Mouse (Mus musculus): Measurements from ENCODE around the gene Cyp3a11. TPM values are rescaled to one million over a fixed set of nuclear protein-coding genes. Genes with fewer than 3 reads are reported as not detected.
"Not testable (repeated sequence)": the region's sequence is repeated elsewhere in the genome, so short reads cannot be mapped to it uniquely, and the experiment has no call there.

The Cyp3a11 gene
- polyA plus RNA-seq (2014; fragmentation: Nextera tagmentation; extraction: Ambion mirVana) = not detected in 2 replicates

DNA sequence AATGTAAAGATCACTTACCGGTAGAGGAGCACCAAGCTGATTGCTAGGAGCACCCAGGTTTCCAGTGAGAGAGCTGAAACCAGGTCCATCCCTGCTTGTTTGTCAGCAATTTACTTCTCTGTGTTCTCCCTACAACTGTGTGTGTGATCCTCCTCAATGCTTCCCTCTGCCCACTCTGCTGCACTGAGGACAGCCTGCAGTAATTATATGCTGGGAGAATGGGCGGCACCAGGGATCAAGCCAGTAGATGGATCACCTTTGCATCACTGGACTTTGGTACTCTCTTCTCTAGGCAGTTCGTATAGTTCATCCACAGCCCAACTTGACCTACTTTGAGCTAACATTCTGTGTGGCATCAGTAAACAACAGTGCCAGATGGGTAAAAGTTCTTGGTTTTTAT lies at the start of gene Cyp3a11:
TSS of gene Cyp3a11 (minus strand) at position 277 of the 400 bp plus-strand sequence.
- WGBS = 73% methylated on average over 3 of the region's 3 CpGs

DNA sequence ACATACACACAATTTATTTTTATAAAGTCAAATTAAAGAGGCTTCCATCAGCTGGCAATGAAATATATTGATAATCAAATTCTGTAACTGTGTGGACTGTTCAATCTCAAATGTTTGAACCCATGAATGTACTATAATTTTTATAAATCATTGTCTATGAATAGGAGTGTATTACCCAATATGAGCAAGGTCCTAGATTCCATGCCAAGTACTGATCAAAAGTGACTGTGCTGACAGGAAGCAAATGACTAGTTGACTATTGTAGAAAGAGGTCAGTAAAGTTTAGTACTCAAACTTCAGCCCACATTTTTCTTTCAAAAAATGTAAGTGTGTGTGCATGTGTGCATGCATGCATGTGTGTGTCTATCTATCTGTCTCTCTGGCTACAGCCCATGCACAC lies 33.1 kb upstream of the Cyp3a11 start:
- Histone ChIP-seq H3K4me2 (ENCODE audit: low read depth, low read length) (no peak overlapping the region), H3K4me1 (ENCODE audit: control insufficient read depth, insufficient read depth, low read length) (no peaks in the 10 kb centered on the region), H3K27me3 (replicated peaks; ENCODE audit: control insufficient read depth, insufficient read depth, low read length) (no peaks in the 10 kb centered on the region), H3K9me3 (ENCODE audit: control insufficient read depth, low read length) (peaks cover 24% of the 10 kb centered on the region), H3K4me3 (ENCODE audit: low read depth, low read length) (no peak overlapping the region), H3K9ac (ENCODE audit: low read depth, low read length) (no peak overlapping the region), H3K36me3 (ENCODE audit: control insufficient read depth, insufficient read depth, low read length) (no peaks in the 10 kb centered on the region), H3K27ac (replicated peaks; ENCODE audit: low read depth, low read length) (no peak overlapping the region)
- DNase-seq (ENCODE audit: low spot score) = no peak
- no peak for ATAC-seq (ENCODE audit: low read depth)

More for the DNA sequence above, at the start of gene Cyp3a11:
- DNase-seq (ENCODE audit: low spot score) (no peak), ATAC-seq (ENCODE audit: low read depth) (no peak)
- Histone ChIP-seq H3K27ac (replicated peaks; ENCODE audit: low read depth, low read length) (no peak within 1 kb of the TSS), H3K27me3 (replicated peaks; ENCODE audit: control insufficient read depth, insufficient read depth, low read length) (no peaks in the 10 kb centered on the region), H3K4me2 (ENCODE audit: low read depth, low read length) (no peak within 1 kb of the TSS), H3K4me1 (ENCODE audit: control insufficient read depth, insufficient read depth, low read length) (no peaks in the 10 kb centered on the region), H3K36me3 (ENCODE audit: control insufficient read depth, insufficient read depth, low read length) (no peaks in the 10 kb centered on the region), H3K9me3 (ENCODE audit: control insufficient read depth, low read length) (peaks cover 22% of the 10 kb centered on the region), H3K9ac (ENCODE audit: low read depth, low read length) (no peak within 1 kb of the TSS), H3K4me3 (ENCODE audit: low read depth, low read length) (no peak within 1 kb of the TSS)

DNA sequence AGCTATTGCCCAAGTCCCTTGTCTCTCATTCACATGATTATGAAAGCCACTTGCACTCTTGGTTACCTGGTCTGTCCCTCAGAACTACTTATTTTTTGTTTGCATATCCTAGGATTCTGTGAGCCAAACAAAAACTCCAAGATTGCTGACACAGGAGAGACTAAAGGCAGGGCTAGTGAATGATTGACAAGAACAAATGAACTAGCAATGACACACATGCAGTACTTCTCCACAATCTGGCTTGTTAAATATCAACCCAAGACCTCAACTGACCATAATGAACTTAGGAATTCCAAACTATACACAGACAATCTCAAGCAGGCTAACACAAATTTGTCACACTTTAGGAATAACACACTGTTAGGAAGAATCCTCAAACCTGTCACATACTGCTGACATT lies 32.0 kb upstream of the Cyp3a11 start:
- H3K9me3 ChIP-seq (ENCODE audit: control insufficient read depth, low read length) = peaks cover 21% of the 10 kb centered on the region
- H3K9ac ChIP-seq (ENCODE audit: low read depth, low read length) = no peak overlapping the region
- no peaks in the 10 kb centered on the region for H3K27me3 ChIP-seq (replicated peaks; ENCODE audit: control insufficient read depth, insufficient read depth, low read length)
- no peaks in the 10 kb centered on the region for H3K36me3 ChIP-seq (ENCODE audit: control insufficient read depth, insufficient read depth, low read length)
- no peak for DNase-seq (ENCODE audit: low spot score)
- H3K4me2 ChIP-seq (ENCODE audit: low read depth, low read length) = no peak overlapping the region
- no peak overlapping the region for H3K27ac ChIP-seq (replicated peaks; ENCODE audit: low read depth, low read length)
- no peaks in the 10 kb centered on the region for H3K4me1 ChIP-seq (ENCODE audit: control insufficient read depth, insufficient read depth, low read length)
- no peak overlapping the region for H3K4me3 ChIP-seq (ENCODE audit: low read depth, low read length)
- ATAC-seq (ENCODE audit: low read depth) = no peak

DNA sequence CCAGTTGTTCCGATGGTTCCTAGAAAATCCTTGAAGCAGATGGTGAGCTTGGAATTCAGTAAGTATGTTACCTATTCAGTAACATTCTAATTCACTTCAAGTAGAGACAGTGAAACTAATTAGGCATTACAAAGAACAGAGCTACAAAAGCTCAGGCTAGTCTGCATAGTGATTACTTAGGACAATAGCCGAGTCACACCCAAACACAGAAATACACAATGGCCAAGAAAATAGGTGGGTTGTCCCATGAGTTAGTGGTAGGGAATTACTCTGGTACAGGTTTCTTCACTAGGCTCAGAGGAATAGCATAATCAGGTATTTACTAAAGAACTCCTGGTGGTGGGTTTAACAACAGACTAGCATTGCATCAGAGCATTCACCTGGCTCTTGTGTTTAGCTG lies 27.2 kb upstream of the Cyp3a11 start:
- WGBS = 87% methylated on average over 2 of the region's 2 CpGs
- not testable (repeated sequence) for H3K4me1 ChIP-seq (ENCODE audit: control insufficient read depth, insufficient read depth, low read length); DNase-seq (ENCODE audit: low spot score); H3K36me3 ChIP-seq (ENCODE audit: control insufficient read depth, insufficient read depth, low read length); H3K27me3 ChIP-seq (replicated peaks; ENCODE audit: control insufficient read depth, insufficient read depth, low read length); H3K9ac ChIP-seq (ENCODE audit: low read depth, low read length); H3K4me3 ChIP-seq (ENCODE audit: low read depth, low read length); H3K4me2 ChIP-seq (ENCODE audit: low read depth, low read length); ATAC-seq (ENCODE audit: low read depth); H3K27ac ChIP-seq (replicated peaks; ENCODE audit: low read depth, low read length)
- peaks cover 14% of the 10 kb centered on the region; the same call in 1 of the 2 replicates for H3K9me3 ChIP-seq (ENCODE audit: control insufficient read depth, low read length)

DNA sequence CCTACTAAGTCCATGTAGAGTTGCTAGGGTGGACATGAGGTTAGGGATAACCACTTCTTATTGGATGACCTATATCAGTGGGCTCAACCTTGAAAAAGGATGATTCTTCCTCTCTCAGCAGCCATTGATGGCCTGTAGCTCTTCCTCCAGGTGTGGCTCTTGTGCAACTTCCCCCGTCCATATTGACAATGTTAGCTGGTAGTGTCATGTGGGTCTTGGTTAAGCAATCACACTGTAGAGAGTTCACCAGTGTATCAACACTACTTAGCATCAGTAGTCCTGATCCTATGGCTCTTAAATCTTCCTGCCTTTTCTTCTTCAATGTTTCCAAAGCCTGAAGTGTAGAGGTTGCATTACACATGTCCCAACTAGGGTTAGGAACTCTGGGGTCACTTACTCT lies 24.8 kb upstream of the Cyp3a11 start:
- Histone ChIP-seq H3K4me2 (ENCODE audit: low read depth, low read length) (no peak overlapping the region), H3K27me3 (replicated peaks; ENCODE audit: control insufficient read depth, insufficient read depth, low read length) (no peaks in the 10 kb centered on the region), H3K9me3 (ENCODE audit: control insufficient read depth, low read length) (peaks cover 18% of the 10 kb centered on the region; the same call in 1 of the 2 replicates), H3K4me3 (ENCODE audit: low read depth, low read length) (no peak overlapping the region), H3K4me1 (ENCODE audit: control insufficient read depth, insufficient read depth, low read length) (no peaks in the 10 kb centered on the region), H3K9ac (ENCODE audit: low read depth, low read length) (no peak overlapping the region), H3K36me3 (ENCODE audit: control insufficient read depth, insufficient read depth, low read length) (no peaks in the 10 kb centered on the region), H3K27ac (replicated peaks; ENCODE audit: low read depth, low read length) (no peak overlapping the region)
- 79% methylated on average over 1 of the region's 1 CpGs for WGBS
- no peak for ATAC-seq (ENCODE audit: low read depth)
- no peak for DNase-seq (ENCODE audit: low spot score)

DNA sequence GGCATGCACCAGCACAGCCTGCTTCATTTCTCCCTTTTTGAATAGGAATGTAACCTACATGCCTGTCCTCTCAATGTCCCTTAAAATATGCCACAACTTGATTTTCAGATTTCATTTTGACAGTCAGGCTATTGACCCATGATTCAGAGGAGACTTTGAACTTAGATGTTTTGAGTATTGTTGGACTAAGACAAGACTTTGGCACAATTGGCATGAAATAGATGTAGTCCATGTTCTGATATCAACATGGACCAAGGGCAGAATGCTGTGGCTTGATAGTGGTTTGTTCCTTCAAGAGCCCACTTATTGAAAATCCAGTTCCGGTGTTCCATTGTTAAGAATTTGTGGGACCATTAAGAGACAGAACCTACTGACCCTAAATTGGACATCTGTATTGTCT lies 23.6 kb upstream of the Cyp3a11 start:
- WGBS = 100% methylated on average over 1 of the region's 1 CpGs

DNA sequence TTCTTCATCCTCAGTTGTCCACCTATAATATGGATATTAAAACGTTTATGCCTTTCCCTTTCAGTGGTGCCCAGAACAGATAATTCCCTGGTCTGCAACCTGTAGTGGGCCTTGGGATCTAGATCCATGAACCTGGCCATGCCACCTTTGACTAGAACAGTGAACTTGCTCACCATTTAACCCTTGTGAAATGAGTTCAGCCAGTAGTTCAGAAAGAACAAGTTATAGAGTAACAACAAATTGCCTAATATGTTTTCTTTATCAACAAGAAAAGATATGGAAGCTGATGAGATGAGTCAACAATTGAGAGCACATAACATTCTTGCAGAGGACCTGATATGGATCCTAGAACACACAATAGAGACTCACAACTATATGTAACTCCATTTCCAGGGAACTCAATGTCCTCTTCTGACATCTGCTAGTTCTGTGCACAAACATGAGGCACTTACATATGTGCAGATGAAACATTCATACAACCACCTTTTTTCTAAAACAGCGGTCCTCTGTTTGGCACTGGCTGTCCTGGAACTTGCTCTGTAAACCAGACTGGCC lies 20.7 kb upstream of the Cyp3a11 start:
- Histone ChIP-seq H3K4me2 (ENCODE audit: low read depth, low read length) (no peak overlapping the region), H3K36me3 (ENCODE audit: control insufficient read depth, insufficient read depth, low read length) (no peaks in the 10 kb centered on the region), H3K4me3 (ENCODE audit: low read depth, low read length) (no peak overlapping the region), H3K27me3 (replicated peaks; ENCODE audit: control insufficient read depth, insufficient read depth, low read length) (no peaks in the 10 kb centered on the region), H3K27ac (replicated peaks; ENCODE audit: low read depth, low read length) (no peak overlapping the region), H3K4me1 (ENCODE audit: control insufficient read depth, insufficient read depth, low read length) (no peaks in the 10 kb centered on the region), H3K9me3 (ENCODE audit: control insufficient read depth, low read length) (peaks cover 16% of the 10 kb centered on the region; the same call in 1 of the 2 replicates), H3K9ac (ENCODE audit: low read depth, low read length) (no peak overlapping the region)
- no peak for DNase-seq (ENCODE audit: low spot score)
- no peak for ATAC-seq (ENCODE audit: low read depth)
- WGBS = 56% methylated on average over 2 of the region's 2 CpGs

More for the DNA sequence above, 23.6 kb upstream of the Cyp3a11 start:
- Histone ChIP-seq H3K4me3 (ENCODE audit: low read depth, low read length) (no peak overlapping the region), H3K9ac (ENCODE audit: low read depth, low read length) (no peak overlapping the region), H3K9me3 (ENCODE audit: control insufficient read depth, low read length) (peaks cover 18% of the 10 kb centered on the region; the same call in 1 of the 2 replicates), H3K36me3 (ENCODE audit: control insufficient read depth, insufficient read depth, low read length) (no peaks in the 10 kb centered on the region), H3K4me2 (ENCODE audit: low read depth, low read length) (no peak overlapping the region), H3K27me3 (replicated peaks; ENCODE audit: control insufficient read depth, insufficient read depth, low read length) (no peaks in the 10 kb centered on the region), H3K4me1 (ENCODE audit: control insufficient read depth, insufficient read depth, low read length) (no peaks in the 10 kb centered on the region), H3K27ac (replicated peaks; ENCODE audit: low read depth, low read length) (no peak overlapping the region)
- DNase-seq (ENCODE audit: low spot score) (no peak), ATAC-seq (ENCODE audit: low read depth) (no peak)

DNA sequence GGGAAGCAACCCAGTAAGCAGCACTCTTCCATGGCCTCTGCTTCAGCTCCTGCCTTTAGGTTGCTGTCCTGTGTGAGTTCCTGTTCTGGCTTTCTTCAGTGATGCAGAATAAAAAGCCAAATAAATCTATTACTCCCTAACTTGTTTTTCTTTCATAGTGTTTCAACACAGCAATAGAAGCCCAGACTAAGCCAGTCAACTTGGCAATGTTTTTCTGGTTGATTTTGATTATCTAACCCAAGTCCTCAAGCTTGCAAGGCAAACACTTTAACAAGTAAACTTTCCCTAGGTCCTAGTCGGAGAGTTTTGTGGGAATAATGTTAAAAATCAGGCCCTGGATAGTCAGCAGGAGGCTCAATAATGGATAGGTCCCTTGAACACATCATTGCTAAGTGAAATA lies 17.5 kb upstream of the Cyp3a11 start:
- Histone ChIP-seq H3K9me3 (ENCODE audit: control insufficient read depth, low read length) (0 out of 2 replicates have a peak, but pooled peaks cover 12% of the 10 kb centered on the region), H3K27me3 (replicated peaks; ENCODE audit: control insufficient read depth, insufficient read depth, low read length) (no peaks in the 10 kb centered on the region), H3K36me3 (ENCODE audit: control insufficient read depth, insufficient read depth, low read length) (no peaks in the 10 kb centered on the region), H3K27ac (replicated peaks; ENCODE audit: low read depth, low read length) (no peak overlapping the region), H3K9ac (ENCODE audit: low read depth, low read length) (no peak overlapping the region), H3K4me2 (ENCODE audit: low read depth, low read length) (no peak overlapping the region), H3K4me3 (ENCODE audit: low read depth, low read length) (no peak overlapping the region), H3K4me1 (ENCODE audit: control insufficient read depth, insufficient read depth, low read length) (no peaks in the 10 kb centered on the region)
- WGBS = 73% methylated on average over 1 of the region's 1 CpGs
- ATAC-seq (ENCODE audit: low read depth) (no peak), DNase-seq (ENCODE audit: low spot score) (no peak)

DNA sequence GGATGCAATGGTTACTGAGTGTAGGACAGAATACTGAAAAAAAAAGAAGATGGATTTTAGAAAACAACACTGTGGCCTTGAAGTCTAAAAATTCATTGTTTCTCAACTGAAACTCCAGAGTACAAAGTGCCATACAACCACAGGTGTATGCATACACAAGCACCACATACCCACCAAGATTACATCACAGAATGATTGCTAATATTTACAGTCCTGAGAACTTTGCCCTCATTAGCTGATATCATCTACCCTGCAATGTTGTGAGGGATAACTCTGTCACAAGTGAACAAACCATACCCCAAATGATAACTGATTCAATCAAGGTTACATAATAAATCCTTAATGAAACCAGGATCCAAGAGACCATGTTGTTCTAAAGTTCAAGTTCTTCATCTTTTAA lies 1.4 kb upstream of the Cyp3a11 start:
- DNase-seq (ENCODE audit: low spot score) = no peak

More for the DNA sequence above, 1.4 kb upstream of the Cyp3a11 start:
- H3K4me3 ChIP-seq (ENCODE audit: low read depth, low read length) = no peak overlapping the region
- no peak overlapping the region for H3K4me2 ChIP-seq (ENCODE audit: low read depth, low read length)
- no peaks in the 10 kb centered on the region for H3K36me3 ChIP-seq (ENCODE audit: control insufficient read depth, insufficient read depth, low read length)
- ATAC-seq (ENCODE audit: low read depth) = no peak
- H3K27ac ChIP-seq (replicated peaks; ENCODE audit: low read depth, low read length) = no peak overlapping the region
- H3K27me3 ChIP-seq (replicated peaks; ENCODE audit: control insufficient read depth, insufficient read depth, low read length) = no peaks in the 10 kb centered on the region
- peaks cover 20% of the 10 kb centered on the region for H3K9me3 ChIP-seq (ENCODE audit: control insufficient read depth, low read length)
- no peaks in the 10 kb centered on the region for H3K4me1 ChIP-seq (ENCODE audit: control insufficient read depth, insufficient read depth, low read length)
- no peak overlapping the region for H3K9ac ChIP-seq (ENCODE audit: low read depth, low read length)

Measured in embryonic facial prominence, embryonic 14.5 days (tissue).